Mouse (Mus musculus): ENCODE measurements at regions not wholly inside any gene's neighbourhood (a gene's known extent, or its start where the extent isn't known, plus 50 kb on each side); places are given as distances from the start of the nearest gene placed in this dataset.

DNA sequence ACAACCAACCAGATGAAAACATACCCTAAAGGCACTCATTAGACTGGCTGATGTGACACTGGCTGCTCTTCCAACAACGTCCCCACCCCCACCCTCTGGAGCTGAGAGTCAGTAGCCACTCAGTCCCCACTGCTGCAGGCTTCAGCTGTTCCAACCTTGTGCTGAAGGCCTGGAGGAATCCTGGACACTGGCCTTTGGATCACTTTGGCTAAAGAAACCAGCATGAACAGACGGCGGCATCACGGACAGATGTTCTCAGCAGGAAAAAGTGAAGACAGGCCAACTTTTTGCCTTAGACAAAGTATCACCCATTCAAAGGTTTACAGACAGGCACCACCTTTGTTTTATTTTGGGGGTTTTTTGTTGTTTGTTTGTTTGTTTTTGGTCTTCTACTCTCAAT is 125.8 kb upstream of the Mgat5 start:
- DNase-seq (no peak), ATAC-seq (ENCODE audit: low read depth) (no peak)
- Histone ChIP-seq H3K9ac (no peak overlapping the region), H3K27ac (no peak overlapping the region), H3K4me3 (replicated peaks) (no peak overlapping the region), H3K36me3 (no peaks in the 10 kb centered on the region), H3K27me3 (no peaks in the 10 kb centered on the region), H3K9me3 (replicated peaks) (no peaks in the 10 kb centered on the region; the same call in 1 of the 2 replicates), H3K4me2 (no peak overlapping the region), H3K4me1 (replicated peaks) (no peaks in the 10 kb centered on the region)
- 76% methylated on average over 4 of the region's 4 CpGs for WGBS (ENCODE audit: insufficient replicate concordance)

DNA sequence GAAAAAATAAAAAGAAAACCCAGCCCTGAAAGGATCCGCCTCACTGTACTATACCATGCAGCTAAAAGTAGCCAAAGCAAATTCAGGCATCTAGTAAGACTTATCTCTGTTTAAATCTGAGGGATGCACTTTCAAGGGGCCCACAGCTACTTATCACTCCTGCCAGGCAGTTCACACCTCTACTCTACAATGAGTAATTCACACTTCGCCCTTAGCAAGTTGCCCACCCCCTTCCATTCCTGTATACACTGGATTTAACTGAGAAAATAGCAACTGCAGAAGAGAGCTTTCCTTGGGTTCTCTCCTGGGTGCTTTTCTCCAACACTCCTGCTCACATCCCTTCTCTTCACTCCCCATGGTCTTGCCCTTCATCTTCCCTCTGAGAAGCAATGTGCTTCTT is 142.4 kb upstream of the Mgat5 start:
- Histone ChIP-seq H3K27me3 (no peaks in the 10 kb centered on the region), H3K9me3 (replicated peaks) (no peaks in the 10 kb centered on the region), H3K4me1 (replicated peaks) (no peaks in the 10 kb centered on the region), H3K4me2 (no peak overlapping the region), H3K4me3 (replicated peaks) (no peak overlapping the region), H3K9ac (no peak overlapping the region), H3K27ac (no peak overlapping the region), H3K36me3 (no peaks in the 10 kb centered on the region)
- DNase-seq (no peak), ATAC-seq (ENCODE audit: low read depth) (no peak)
- 54% methylated on average over 2 of the region's 2 CpGs for WGBS (ENCODE audit: insufficient replicate concordance)

DNA sequence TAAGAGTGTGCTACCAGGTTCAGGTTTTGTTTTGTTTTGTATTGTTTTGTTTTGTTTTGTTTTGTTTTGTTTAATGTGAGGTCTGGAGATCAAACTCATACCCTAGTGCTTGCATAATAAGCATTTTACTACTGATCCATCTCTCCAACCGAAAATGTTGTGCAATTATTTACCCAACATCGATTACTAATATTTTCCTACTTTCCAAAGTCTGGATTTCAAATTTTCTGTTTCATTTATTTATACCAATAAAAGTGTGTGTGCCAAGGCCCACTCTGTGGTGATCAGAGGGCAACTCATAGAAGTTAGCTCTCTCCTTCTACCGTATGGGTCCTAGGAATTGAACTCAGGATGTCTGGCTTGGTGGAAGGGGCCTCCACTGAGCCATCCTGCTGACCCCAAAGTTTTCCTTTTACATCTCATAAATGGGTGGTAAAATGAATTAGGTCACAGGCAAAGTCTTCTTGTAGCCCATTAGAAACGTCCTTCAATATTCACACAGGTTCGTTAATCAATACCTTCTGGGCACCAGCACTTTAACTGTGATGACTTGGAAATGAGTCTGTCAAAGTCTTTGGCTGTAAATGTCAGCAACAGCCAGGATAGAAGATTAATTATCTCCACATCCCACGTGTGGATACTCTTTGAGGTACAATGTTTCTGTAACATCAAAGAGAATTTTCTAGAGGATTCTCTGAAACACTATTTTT is 158.9 kb upstream of the Mgat5 start:
- Histone ChIP-seq H3K9me3 (replicated peaks) (no peaks in the 10 kb centered on the region), H3K9ac (no peak overlapping the region), H3K4me1 (replicated peaks) (no peaks in the 10 kb centered on the region), H3K27ac (no peak overlapping the region), H3K27me3 (no peaks in the 10 kb centered on the region), H3K4me3 (replicated peaks) (no peak overlapping the region), H3K4me2 (no peak overlapping the region), H3K36me3 (no peaks in the 10 kb centered on the region)
- 62% methylated on average over 6 of the region's 6 CpGs for WGBS (ENCODE audit: insufficient replicate concordance)
- DNase-seq (no peak), ATAC-seq (ENCODE audit: low read depth) (no peak)

DNA sequence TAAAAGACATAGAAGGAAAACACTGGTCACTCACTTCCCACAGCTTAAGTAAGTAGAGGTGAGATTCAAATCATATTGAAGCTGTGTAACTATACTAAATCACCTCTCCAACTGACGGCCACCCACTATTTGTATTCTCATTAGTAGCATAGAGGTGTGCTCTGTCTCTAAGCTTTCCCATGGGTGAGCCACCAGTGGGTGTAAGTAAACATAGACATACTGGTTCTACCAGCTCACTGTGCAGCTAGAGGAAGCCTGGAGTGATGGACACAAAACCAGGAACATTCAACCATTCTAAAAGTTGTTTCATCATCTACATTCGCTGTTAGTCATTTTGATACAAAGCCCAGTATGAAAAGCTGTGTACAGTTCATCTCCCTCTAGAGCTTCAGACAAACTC is 170.1 kb upstream of the Mgat5 start:
- H3K36me3 ChIP-seq: no peaks in the 10 kb centered on the region
- no peak overlapping the region for H3K4me2 ChIP-seq
- DNase-seq (no peak), ATAC-seq (ENCODE audit: low read depth) (no peak)
- no peaks in the 10 kb centered on the region for H3K9me3 ChIP-seq (replicated peaks)
- H3K4me1 ChIP-seq (replicated peaks): no peaks in the 10 kb centered on the region
- H3K27me3 ChIP-seq: no peaks in the 10 kb centered on the region
- 63% methylated on average over 2 of the region's 2 CpGs for WGBS (ENCODE audit: insufficient replicate concordance)
- no peak overlapping the region for H3K27ac ChIP-seq
- no peak overlapping the region for H3K4me3 ChIP-seq (replicated peaks)
- H3K9ac ChIP-seq: no peak overlapping the region

DNA sequence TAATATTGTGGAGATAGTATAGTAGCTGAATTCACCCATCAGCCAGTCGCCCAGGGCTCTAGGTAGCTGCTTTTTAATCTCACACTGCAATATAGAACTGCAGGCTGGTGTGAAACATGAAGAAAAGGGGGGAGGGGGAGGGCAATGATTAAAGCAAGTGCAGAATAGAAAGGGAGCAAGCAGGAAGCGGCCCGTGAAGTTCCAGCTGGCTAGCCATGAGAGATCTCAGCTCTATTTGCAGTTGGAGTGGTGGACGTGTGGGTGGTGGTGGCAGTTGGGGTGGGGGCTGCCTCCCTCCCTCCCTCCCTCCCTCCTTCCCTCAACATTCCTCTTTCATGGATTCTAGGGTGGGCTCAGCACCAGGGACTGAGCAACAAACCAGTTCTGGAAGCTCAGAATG is 173.3 kb upstream of the Mgat5 start:
- Histone ChIP-seq H3K36me3 (no peaks in the 10 kb centered on the region), H3K4me2 (no peak overlapping the region), H3K9me3 (replicated peaks) (no peaks in the 10 kb centered on the region), H3K27me3 (no peaks in the 10 kb centered on the region), H3K27ac (no peak overlapping the region), H3K4me1 (replicated peaks) (no peaks in the 10 kb centered on the region), H3K4me3 (replicated peaks) (no peak overlapping the region), H3K9ac (no peak overlapping the region)
- ATAC-seq (ENCODE audit: low read depth) (no peak), DNase-seq (no peak)
- WGBS (ENCODE audit: insufficient replicate concordance): 24% methylated on average over 4 of the region's 4 CpGs

DNA sequence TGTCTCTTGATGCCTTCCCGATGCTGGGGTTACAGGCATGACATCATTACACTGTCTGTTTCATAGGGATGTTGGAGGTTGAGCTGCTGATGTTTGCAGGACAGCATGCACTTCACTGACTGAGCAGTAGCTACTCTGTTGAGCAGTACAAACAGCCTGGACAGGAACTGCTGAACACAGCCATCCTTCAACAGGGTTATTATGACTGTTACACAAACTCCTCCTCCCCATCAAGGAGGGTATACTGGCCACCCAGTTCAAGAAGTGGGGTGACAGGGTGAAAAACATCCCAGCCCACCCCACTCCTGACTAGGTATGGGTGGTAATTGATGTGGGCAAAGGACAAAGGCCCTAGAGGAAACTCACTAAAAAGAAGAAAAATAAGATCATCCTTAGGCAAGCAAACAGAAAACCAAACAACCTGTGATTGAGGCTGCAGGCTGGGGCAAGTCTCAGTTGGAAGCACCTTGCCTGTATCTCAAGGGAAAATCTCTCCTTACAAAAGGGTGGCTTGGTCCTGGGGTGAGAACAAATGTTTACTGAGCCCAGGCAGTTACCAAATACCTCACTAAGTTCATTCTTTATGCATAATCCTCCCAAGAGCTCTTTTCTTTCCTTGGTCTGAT is 175.8 kb upstream of the Mgat5 start:
- H3K4me1 ChIP-seq (replicated peaks): no peaks in the 10 kb centered on the region
- ATAC-seq (ENCODE audit: low read depth): no peak

DNA sequence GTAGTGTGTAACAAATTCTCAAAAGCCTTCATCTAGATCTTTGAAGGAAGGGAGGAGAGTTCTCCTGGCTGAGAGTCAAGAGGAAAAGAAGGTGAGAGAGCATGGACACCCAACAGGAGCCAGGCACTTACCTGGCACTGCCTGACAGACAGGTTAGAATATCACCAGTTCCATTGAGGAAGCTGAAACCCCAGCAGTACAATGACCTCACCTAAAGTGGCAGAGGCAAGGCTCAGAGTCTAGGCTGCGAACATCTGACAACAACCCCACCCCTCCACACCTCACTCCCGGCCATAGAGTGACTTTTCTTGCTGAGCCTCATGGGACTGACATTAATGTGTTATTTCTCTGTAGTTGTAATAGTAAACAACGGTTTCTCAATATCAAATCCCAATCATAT is 181.7 kb upstream of the Mgat5 start:
- Histone ChIP-seq H3K27me3 (no peaks in the 10 kb centered on the region), H3K4me2 (no peak overlapping the region), H3K9ac (no peak overlapping the region), H3K36me3 (no peaks in the 10 kb centered on the region), H3K9me3 (replicated peaks) (no peaks in the 10 kb centered on the region), H3K4me3 (replicated peaks) (no peak overlapping the region), H3K27ac (no peak overlapping the region), H3K4me1 (replicated peaks) (no peaks in the 10 kb centered on the region)
- WGBS (ENCODE audit: insufficient replicate concordance): 52% methylated on average over 3 of the region's 3 CpGs
- DNase-seq: no peak
- no peak for ATAC-seq (ENCODE audit: low read depth)

More for the DNA sequence above, 175.8 kb upstream of the Mgat5 start:
- Histone ChIP-seq H3K27me3 (no peaks in the 10 kb centered on the region), H3K9ac (no peak overlapping the region), H3K4me3 (replicated peaks) (no peak overlapping the region), H3K4me2 (no peak overlapping the region), H3K36me3 (no peaks in the 10 kb centered on the region), H3K27ac (no peak overlapping the region), H3K9me3 (replicated peaks) (no peaks in the 10 kb centered on the region)
- DNase-seq: no peak
- 74% methylated on average over 1 of the region's 1 CpGs for WGBS (ENCODE audit: insufficient replicate concordance)

DNA sequence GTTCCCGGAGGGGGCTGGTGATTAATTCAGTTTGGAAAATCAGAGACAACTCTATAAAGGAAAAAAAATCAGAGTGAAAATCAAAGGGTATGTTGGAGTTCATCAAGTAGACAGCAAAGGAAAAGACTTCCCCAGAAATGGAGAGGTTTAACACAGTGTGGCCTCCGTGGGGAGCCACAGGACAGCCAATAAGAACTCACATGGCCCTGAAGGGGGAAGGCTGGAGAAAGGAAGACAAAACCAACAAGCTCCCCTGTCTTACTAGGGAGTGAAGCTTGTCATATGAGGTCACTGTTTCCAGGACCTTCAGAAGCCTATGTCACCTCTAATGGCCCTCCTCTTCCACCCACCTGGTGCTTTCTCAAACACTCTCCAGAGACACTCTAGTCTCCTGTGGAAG is 187.1 kb upstream of the Nckap5 start:
- ATAC-seq (ENCODE audit: low read depth) (no peak), DNase-seq (no peak)

DNA sequence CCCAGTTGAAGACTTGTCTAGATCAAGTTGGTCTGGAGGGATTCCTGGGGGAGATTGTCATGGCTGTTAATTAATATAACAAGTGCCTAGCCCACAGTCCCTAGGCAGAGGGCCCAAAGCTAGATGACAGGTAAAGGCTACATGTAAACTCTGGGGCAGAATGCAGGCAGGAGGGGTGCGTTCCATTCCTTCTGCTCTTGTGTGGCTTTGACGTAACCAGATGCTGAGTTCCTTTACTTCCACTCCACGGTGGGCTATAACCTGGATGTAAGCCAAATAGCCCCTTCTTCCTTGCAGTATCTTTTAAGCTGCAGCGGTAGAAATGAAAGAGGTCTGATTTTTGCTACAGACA is 185.3 kb upstream of the Nckap5 start:
- 66% methylated on average over 4 of the region's 4 CpGs for WGBS (ENCODE audit: insufficient replicate concordance)
- no peak overlapping the region for H3K27ac ChIP-seq
- H3K36me3 ChIP-seq: no peaks in the 10 kb centered on the region
- H3K9me3 ChIP-seq (replicated peaks): no peaks in the 10 kb centered on the region
- no peaks in the 10 kb centered on the region for H3K27me3 ChIP-seq
- DNase-seq (no peak), ATAC-seq (ENCODE audit: low read depth) (no peak)
- H3K4me2 ChIP-seq: no peak overlapping the region
- no peak overlapping the region for H3K4me3 ChIP-seq (replicated peaks)
- H3K9ac ChIP-seq: no peak overlapping the region
- no peaks in the 10 kb centered on the region for H3K4me1 ChIP-seq (replicated peaks)

More for the DNA sequence above, 187.1 kb upstream of the Nckap5 start:
- 44% methylated on average over 2 of the region's 2 CpGs for WGBS (ENCODE audit: insufficient replicate concordance)
- H3K27ac ChIP-seq: no peak overlapping the region
- no peaks in the 10 kb centered on the region for H3K27me3 ChIP-seq
- H3K4me2 ChIP-seq: no peak overlapping the region
- H3K36me3 ChIP-seq: no peaks in the 10 kb centered on the region
- no peaks in the 10 kb centered on the region for H3K9me3 ChIP-seq (replicated peaks)
- H3K9ac ChIP-seq: no peak overlapping the region
- no peak overlapping the region for H3K4me3 ChIP-seq (replicated peaks)
- no peaks in the 10 kb centered on the region for H3K4me1 ChIP-seq (replicated peaks)

DNA sequence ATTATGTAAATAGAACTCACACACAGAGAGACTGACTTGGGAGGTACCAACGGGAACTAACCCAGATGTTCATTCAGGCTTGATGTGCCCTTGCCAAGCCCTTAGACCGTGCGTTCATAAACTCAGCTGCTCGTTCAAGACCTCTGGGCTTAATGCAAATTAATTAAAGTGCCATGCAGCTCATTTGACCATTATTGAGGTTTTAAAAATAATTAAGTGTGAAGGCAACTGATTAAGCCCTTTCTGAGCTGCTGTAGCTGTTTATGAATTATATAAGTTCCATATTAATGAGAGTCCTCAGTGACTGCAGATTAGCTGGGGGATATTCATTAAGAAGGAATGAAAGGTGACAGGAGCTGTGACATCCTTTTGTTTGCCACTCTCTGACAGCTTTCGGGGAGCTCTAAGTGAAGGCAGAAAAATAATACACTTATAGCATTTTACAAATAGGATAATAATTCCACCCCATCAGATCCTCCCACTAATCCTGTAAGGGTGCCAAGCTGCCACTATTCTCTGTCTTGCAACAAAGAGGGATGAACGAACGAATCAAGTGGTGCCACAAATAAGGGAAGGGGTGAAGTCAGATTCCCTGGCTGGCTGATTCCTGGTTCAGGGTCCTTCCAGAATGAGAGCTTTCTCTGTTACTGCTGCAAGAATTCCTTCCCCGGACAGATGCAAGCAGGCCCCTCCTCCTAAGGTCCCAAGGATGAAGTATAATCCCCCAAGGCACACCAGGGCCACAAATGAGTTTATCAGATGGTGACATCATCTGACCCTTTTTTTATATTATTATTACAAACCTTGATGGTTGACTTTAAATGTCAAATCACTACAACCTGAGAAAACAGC is 184.7 kb upstream of the Nckap5 start:
- Histone ChIP-seq H3K4me2 (no peak overlapping the region), H3K9ac (no peak overlapping the region), H3K36me3 (no peaks in the 10 kb centered on the region), H3K9me3 (replicated peaks) (no peaks in the 10 kb centered on the region), H3K27me3 (no peaks in the 10 kb centered on the region), H3K4me3 (replicated peaks) (no peak overlapping the region), H3K27ac (no peak overlapping the region), H3K4me1 (replicated peaks) (no peaks in the 10 kb centered on the region)
- 55% methylated on average over 8 of the region's 8 CpGs for WGBS (ENCODE audit: insufficient replicate concordance)
- ATAC-seq (ENCODE audit: low read depth) (no peak), DNase-seq (no peak)

DNA sequence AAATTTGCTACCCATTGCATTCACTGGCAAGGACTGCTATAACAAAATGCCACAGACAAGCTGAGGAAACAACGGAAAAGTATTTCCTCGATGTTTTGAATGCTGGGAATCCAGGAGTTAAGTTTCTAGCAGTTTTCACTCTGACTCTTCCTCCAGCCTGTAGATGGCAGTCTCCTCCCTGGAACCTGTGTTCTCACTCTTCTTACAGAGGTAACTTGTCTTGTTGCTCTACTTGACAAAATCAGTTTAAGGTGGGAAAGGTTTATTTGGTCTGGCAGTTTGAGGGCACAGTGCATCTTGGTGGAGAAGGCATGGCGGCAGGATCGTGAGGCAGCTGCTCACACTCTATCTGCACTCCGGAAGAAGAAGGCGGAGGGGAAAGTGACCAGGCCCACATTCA is 181.3 kb upstream of the Nckap5 start:
- Histone ChIP-seq H3K4me2 (no peak overlapping the region), H3K4me3 (replicated peaks) (no peak overlapping the region), H3K9me3 (replicated peaks) (no peaks in the 10 kb centered on the region), H3K36me3 (no peaks in the 10 kb centered on the region), H3K27me3 (no peaks in the 10 kb centered on the region), H3K9ac (no peak overlapping the region), H3K4me1 (replicated peaks) (no peaks in the 10 kb centered on the region), H3K27ac (no peak overlapping the region)
- DNase-seq: no peak
- 53% methylated on average over 6 of the region's 6 CpGs for WGBS (ENCODE audit: insufficient replicate concordance)
- ATAC-seq (ENCODE audit: low read depth): no peak

Data from liver, embryonic 13.5 days (tissue).